Mouse (Mus musculus): ENCODE results near the gene Fzd7. TPM values are rescaled to one million over a fixed set of nuclear protein-coding genes. Genes with fewer than 3 reads are reported as not detected.

Gene Fzd7
- polyA plus RNA-seq (2015; fragmentation: Nextera tagmentation; extraction: Ambion mirVana) = 15.2 and 17.9 TPM in 2 replicates

DNA sequence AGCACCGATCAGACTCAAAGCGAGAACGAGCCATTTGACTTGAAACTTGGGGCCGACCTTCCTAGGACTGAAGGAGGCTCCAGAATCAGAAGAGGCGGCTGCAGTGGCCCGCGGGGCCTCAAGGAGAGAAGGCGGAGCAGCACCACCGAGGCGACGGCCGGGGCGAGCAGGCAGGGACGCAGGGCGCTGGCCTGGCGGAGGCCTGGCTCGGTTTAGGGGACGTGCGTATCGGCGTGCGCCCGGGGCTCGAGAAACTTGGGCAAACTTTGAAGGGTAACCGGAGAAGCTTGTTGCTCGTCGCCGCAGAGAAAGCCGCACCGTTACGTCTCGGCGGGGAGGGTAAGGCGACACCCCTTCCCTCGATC is at the start of gene Fzd7:
TSS of gene Fzd7 (plus strand) at position 94 of the 365 bp plus-strand sequence.
- H3K27me3 ChIP-seq (ENCODE audit: insufficient read depth, low read length) = no peaks in the 10 kb centered on the region
- ATAC-seq (replicated peaks; ENCODE audit: low FRiP score, low read depth) (peak; percentile 45), DNase-seq (ENCODE audit: low spot score) (no peak)
- no peaks in the 10 kb centered on the region for H3K36me3 ChIP-seq (ENCODE audit: insufficient read depth, low read length)
- peak within 1 kb of the TSS; percentile 79 for H3K9ac ChIP-seq (ENCODE audit: low read depth, low read length)
- no peaks in the 10 kb centered on the region for H3K9me3 ChIP-seq (replicated peaks; ENCODE audit: low read length)
- peak within 1 kb of the TSS; percentile 96 for H3K4me2 ChIP-seq (ENCODE audit: low read length)
- WGBS = 1% methylated on average over 35 of the region's 35 CpGs
- TF ChIP-seq CTCF (IDR thresholded peaks at IDR 0.05; ENCODE audit: low read depth) = no peak
- peak within 1 kb of the TSS; percentile 70 for H3K4me3 ChIP-seq (replicated peaks; ENCODE audit: low read depth, low read length)
- H3K27ac ChIP-seq = peak within 1 kb of the TSS; percentile 96
- H3K4me1 ChIP-seq (replicated peaks; ENCODE audit: insufficient read depth, low read length) = peaks cover 5% of the 10 kb centered on the region

DNA sequence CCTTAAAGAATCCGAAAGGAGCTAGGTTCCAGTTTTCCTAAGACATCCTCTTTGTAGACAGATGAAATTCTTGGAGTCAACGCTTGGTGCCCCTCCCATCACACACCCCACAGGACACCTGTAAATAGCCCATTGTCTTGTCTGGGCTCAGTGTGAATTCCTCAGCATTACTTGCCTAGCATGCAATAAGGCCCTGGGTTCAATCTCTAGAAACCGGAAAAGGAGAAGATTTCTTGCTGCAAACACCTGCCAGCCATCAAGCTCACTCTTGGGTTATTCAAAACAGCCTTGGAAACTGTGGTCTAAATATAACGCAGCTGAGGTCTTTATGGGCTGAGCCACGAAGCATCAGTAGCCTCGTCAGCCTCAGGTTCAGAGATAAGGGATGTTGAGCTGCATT is 48.9 kb upstream of the Fzd7 start:
- 73% methylated on average over 6 of the region's 6 CpGs for WGBS
- Histone ChIP-seq H3K4me2 (ENCODE audit: low read length) (no peak overlapping the region), H3K9ac (ENCODE audit: low read depth, low read length) (no peak overlapping the region), H3K27me3 (ENCODE audit: insufficient read depth, low read length) (no peaks in the 10 kb centered on the region), H3K27ac (no peak overlapping the region), H3K4me1 (replicated peaks; ENCODE audit: insufficient read depth, low read length) (peaks cover 6% of the 10 kb centered on the region; the same call in 1 of the 2 replicates), H3K4me3 (replicated peaks; ENCODE audit: low read depth, low read length) (no peak overlapping the region), H3K36me3 (ENCODE audit: insufficient read depth, low read length) (no peaks in the 10 kb centered on the region), H3K9me3 (replicated peaks; ENCODE audit: low read length) (no peaks in the 10 kb centered on the region)
- no peak for ATAC-seq (replicated peaks; ENCODE audit: low FRiP score, low read depth)
- TF ChIP-seq CTCF (IDR thresholded peaks at IDR 0.05; ENCODE audit: low read depth) = no peak
- no peak for DNase-seq (ENCODE audit: low spot score)

DNA sequence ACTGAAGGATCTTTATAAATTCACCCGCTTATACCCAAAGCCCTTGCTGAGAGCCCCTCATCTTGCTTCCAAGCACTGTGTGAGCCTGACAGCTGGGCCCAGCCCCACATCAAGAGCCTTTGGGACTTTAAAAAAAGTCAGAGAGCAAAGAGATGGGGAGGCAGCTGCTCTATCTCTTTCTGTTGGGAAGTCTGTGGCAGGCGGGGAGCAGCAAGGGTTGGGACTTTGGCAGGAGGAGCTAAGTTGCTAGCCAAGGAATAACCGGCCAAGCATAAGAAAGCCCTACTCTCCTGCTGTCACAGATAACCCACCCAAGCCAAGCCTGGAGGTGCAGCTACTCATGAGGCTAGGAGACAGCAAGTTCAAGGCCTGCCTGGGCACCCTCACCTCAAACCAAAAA is 48.2 kb upstream of the Fzd7 start:
- no peak overlapping the region for H3K4me2 ChIP-seq (ENCODE audit: low read length)
- ATAC-seq (replicated peaks; ENCODE audit: low FRiP score, low read depth) (no peak), DNase-seq (ENCODE audit: low spot score) (peak; percentile 86)
- no peaks in the 10 kb centered on the region for H3K36me3 ChIP-seq (ENCODE audit: insufficient read depth, low read length)
- no peak overlapping the region for H3K27ac ChIP-seq
- H3K9me3 ChIP-seq (replicated peaks; ENCODE audit: low read length) = no peaks in the 10 kb centered on the region
- no peak for TF ChIP-seq CTCF (IDR thresholded peaks at IDR 0.05; ENCODE audit: low read depth)
- 65% methylated on average over 3 of the region's 3 CpGs for WGBS
- no peaks in the 10 kb centered on the region for H3K27me3 ChIP-seq (ENCODE audit: insufficient read depth, low read length)
- H3K9ac ChIP-seq (ENCODE audit: low read depth, low read length) = no peak overlapping the region
- no peak overlapping the region for H3K4me3 ChIP-seq (replicated peaks; ENCODE audit: low read depth, low read length)
- H3K4me1 ChIP-seq (replicated peaks; ENCODE audit: insufficient read depth, low read length) = peaks cover 6% of the 10 kb centered on the region; the same call in 1 of the 2 replicates

DNA sequence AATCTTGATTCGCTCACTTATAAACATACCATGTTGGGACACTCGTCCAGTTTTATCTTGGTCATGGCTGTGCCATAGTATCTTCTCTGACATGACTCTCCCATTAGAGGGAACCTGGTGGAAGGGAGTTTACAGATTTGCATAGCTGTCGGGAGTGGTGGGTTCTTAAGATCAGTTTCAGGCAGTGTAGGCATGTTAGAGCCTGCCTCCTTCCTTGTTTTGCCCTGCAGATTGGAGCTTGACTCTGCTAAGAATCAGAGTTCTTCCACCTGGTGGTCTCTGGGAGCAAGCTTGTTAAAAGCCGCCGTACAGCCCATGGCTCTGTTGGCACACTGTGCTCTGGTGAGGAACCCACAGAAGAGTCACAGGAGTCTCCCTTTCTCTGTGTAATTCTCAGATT is 47.0 kb upstream of the Fzd7 start:
- ATAC-seq (replicated peaks; ENCODE audit: low FRiP score, low read depth) (no peak), DNase-seq (ENCODE audit: low spot score) (no peak)
- H3K4me1 ChIP-seq (replicated peaks; ENCODE audit: insufficient read depth, low read length) = peaks cover 6% of the 10 kb centered on the region; the same call in 1 of the 2 replicates
- H3K4me3 ChIP-seq (replicated peaks; ENCODE audit: low read depth, low read length) = no peak overlapping the region
- WGBS = 86% methylated on average over 5 of the region's 5 CpGs
- H3K36me3 ChIP-seq (ENCODE audit: insufficient read depth, low read length) = no peaks in the 10 kb centered on the region
- no peak overlapping the region for H3K27ac ChIP-seq
- no peaks in the 10 kb centered on the region for H3K27me3 ChIP-seq (ENCODE audit: insufficient read depth, low read length)
- no peak for TF ChIP-seq CTCF (IDR thresholded peaks at IDR 0.05; ENCODE audit: low read depth)
- H3K9ac ChIP-seq (ENCODE audit: low read depth, low read length) = no peak overlapping the region
- no peaks in the 10 kb centered on the region for H3K9me3 ChIP-seq (replicated peaks; ENCODE audit: low read length)
- no peak overlapping the region for H3K4me2 ChIP-seq (ENCODE audit: low read length)

DNA sequence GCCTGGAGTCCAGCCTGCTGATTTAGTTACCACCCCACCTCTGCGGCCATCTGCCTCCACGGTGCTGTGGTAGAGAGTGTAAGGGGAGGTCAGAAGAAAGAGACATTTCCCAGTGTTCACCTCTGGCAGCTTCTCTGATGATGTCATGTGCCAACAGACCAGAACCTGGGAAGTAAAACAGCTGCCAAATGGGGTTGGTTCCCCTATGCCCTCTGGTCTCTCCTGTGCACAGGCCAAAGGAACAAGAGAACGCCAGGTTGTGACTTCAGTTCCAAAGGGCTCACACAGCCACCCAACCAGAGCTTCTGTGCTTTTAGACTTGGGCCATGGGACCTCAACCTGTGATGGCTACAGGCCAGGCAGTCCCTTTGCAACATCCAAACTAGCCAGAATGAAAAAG is 45.9 kb upstream of the Fzd7 start:
- Histone ChIP-seq H3K4me3 (replicated peaks; ENCODE audit: low read depth, low read length) (no peak overlapping the region), H3K27ac (no peak overlapping the region), H3K9ac (ENCODE audit: low read depth, low read length) (no peak overlapping the region), H3K4me2 (ENCODE audit: low read length) (no peak overlapping the region), H3K9me3 (replicated peaks; ENCODE audit: low read length) (no peaks in the 10 kb centered on the region), H3K27me3 (ENCODE audit: insufficient read depth, low read length) (no peaks in the 10 kb centered on the region), H3K4me1 (replicated peaks; ENCODE audit: insufficient read depth, low read length) (peaks cover 6% of the 10 kb centered on the region; the same call in 1 of the 2 replicates), H3K36me3 (ENCODE audit: insufficient read depth, low read length) (no peaks in the 10 kb centered on the region)
- no peak for DNase-seq (ENCODE audit: low spot score)
- peak; percentile 41; the same call in 1 of the 2 replicates for ATAC-seq (replicated peaks; ENCODE audit: low FRiP score, low read depth)
- no peak for TF ChIP-seq CTCF (IDR thresholded peaks at IDR 0.05; ENCODE audit: low read depth)
- 72% methylated on average over 3 of the region's 3 CpGs for WGBS

DNA sequence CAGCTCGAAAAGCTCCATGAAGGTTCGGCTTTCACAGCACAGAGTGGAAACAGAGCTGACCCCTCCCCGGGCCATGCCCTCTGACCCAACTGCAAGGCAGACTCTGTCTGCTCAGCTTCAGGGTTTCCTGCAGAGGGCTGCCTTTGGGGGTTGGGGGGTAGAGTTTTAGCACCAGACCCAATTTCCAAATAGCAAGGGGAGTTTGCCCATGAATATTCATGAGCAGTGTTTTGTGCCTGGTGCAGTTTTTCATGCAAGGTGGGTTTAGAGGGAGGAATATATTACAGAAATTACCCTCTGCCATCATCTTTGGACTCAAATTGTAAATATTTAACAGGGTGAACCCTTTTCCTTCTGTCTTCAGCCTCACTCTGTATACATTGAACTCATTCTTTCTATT is 44.3 kb upstream of the Fzd7 start:
- peaks cover 6% of the 10 kb centered on the region; the same call in 1 of the 2 replicates for H3K4me1 ChIP-seq (replicated peaks; ENCODE audit: insufficient read depth, low read length)
- no peaks in the 10 kb centered on the region for H3K27me3 ChIP-seq (ENCODE audit: insufficient read depth, low read length)
- H3K36me3 ChIP-seq (ENCODE audit: insufficient read depth, low read length) = no peaks in the 10 kb centered on the region
- ATAC-seq (replicated peaks; ENCODE audit: low FRiP score, low read depth) (0 out of 2 replicates have a peak, but pooled peaks have one; percentile 40), DNase-seq (ENCODE audit: low spot score) (no peak)
- H3K9ac ChIP-seq (ENCODE audit: low read depth, low read length) = no peak overlapping the region
- no peaks in the 10 kb centered on the region for H3K9me3 ChIP-seq (replicated peaks; ENCODE audit: low read length)
- 32% methylated on average over 3 of the region's 3 CpGs for WGBS
- TF ChIP-seq CTCF (IDR thresholded peaks at IDR 0.05; ENCODE audit: low read depth) = no peak
- H3K4me3 ChIP-seq (replicated peaks; ENCODE audit: low read depth, low read length) = no peak overlapping the region
- no peak overlapping the region for H3K4me2 ChIP-seq (ENCODE audit: low read length)
- H3K27ac ChIP-seq = 0 out of 2 replicates have a peak overlapping the region, but pooled peaks have one; percentile 57

DNA sequence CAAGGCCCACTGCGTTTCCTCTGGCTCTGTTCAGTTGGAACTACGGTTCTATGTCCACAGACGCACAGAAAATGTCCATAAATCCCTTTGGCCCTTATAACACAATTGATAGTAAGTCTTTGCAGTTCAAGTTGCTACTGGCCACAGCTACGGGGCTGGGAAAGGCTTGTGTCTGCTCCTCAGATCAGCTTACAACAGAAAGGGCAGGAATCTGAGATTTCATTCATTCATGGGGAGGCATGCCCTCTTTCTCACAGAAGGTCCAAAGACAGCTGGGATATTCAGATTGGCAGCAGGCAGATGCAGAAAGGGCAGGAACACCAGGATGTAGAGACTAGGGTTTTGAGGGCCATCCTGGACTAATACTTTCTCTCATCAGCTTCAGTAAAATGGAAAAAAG is 43.9 kb upstream of the Fzd7 start:
- ATAC-seq (replicated peaks; ENCODE audit: low FRiP score, low read depth) = no peak
- WGBS = 39% methylated on average over 4 of the region's 4 CpGs

More for the DNA sequence above, 43.9 kb upstream of the Fzd7 start:
- TF ChIP-seq CTCF (IDR thresholded peaks at IDR 0.05; ENCODE audit: low read depth) = no peak
- Histone ChIP-seq H3K27ac (0 out of 2 replicates have a peak overlapping the region, but pooled peaks have one; percentile 57), H3K9ac (ENCODE audit: low read depth, low read length) (no peak overlapping the region), H3K4me3 (replicated peaks; ENCODE audit: low read depth, low read length) (no peak overlapping the region), H3K9me3 (replicated peaks; ENCODE audit: low read length) (no peaks in the 10 kb centered on the region), H3K36me3 (ENCODE audit: insufficient read depth, low read length) (no peaks in the 10 kb centered on the region), H3K4me2 (ENCODE audit: low read length) (no peak overlapping the region), H3K27me3 (ENCODE audit: insufficient read depth, low read length) (no peaks in the 10 kb centered on the region), H3K4me1 (replicated peaks; ENCODE audit: insufficient read depth, low read length) (peaks cover 6% of the 10 kb centered on the region; the same call in 1 of the 2 replicates)
- DNase-seq (ENCODE audit: low spot score) = no peak
